Mouse (Mus musculus) myocyte (in vitro differentiated cells): Measurements from ENCODE around the gene Lst1.

ENCODE experiments used
- E2F4 ChIP-seq: IDR thresholded peaks from one replicate; pipeline ENCODE4 v1.6.1; 2011; ENCODE audit warnings: mild to moderate bottlenecking, control low read depth, moderate library complexity; ENCODE audit not compliant: insufficient read depth
- MAX ChIP-seq: IDR thresholded peaks from one replicate; pipeline ENCODE4 v1.6.1; 2011; ENCODE audit warnings: low read depth, mild to moderate bottlenecking, control low read depth
- MYOD1 ChIP-seq, 3 experiments: IDR thresholded peaks; one replicate each; pipeline ENCODE4 v1.6.1; 2011; ENCODE audit warnings: control low read depth in 2 of 3, low read depth in 2 of 3, mild to moderate bottlenecking in 2 of 3, moderate library complexity in 1 of 3; ENCODE audit not compliant: insufficient read length in 2 of 3, control insufficient read depth in 1 of 3
- POLR2A ChIP-seq: IDR thresholded peaks from one replicate; pipeline ENCODE4 v1.6.1; 2011; ENCODE audit warnings: low read depth, mild to moderate bottlenecking, control low read depth, moderate library complexity; ENCODE audit not compliant: insufficient read length
- POLR2AphosphoS2 ChIP-seq: IDR thresholded peaks from one replicate; pipeline ENCODE4 v1.6.1; 2011; ENCODE audit warnings: low read depth, control low read depth; ENCODE audit not compliant: insufficient read length
- REST ChIP-seq: IDR thresholded peaks from one replicate; pipeline ENCODE4 v1.6.1; 2011; ENCODE audit warnings: mild to moderate bottlenecking, control low read depth, moderate library complexity; ENCODE audit not compliant: insufficient read depth, insufficient read length
- TCF3 ChIP-seq: IDR thresholded peaks from one replicate; pipeline ENCODE4 v1.6.1; 2011; ENCODE audit warnings: low read depth, control low read depth; ENCODE audit not compliant: insufficient read length
- USF1 ChIP-seq: IDR thresholded peaks from one replicate; pipeline ENCODE4 v1.6.1; 2011; ENCODE audit warnings: low read depth, mild to moderate bottlenecking, control low read depth, moderate library complexity

DNA sequence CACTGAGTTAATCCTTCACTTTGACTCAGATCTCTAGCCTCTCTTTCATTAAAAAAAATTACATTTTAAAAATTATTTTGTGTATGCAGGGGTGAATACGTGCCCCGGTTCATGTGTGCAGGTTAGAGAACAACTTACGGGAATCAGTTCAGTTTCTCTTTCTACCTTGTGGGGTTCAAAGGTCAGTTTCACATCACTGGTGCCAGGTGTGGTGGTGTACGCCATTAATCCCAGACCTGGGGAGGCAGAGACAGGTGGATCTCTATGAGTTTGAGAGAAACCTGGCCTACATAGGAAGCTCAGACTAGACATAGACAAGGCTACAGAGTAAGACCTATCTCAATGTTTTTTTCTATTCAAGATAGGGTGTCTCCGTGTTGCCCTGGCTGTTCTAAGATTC lies 24.8 kb upstream of the Lst1 start:
- TF ChIP-seq POLR2A (no peak), USF1 (no peak), MYOD1 (IDR thresholded peaks at IDR 0.05; ENCODE audit: control insufficient read depth in 1 of 3, insufficient read length in 2 of 3, low read depth in 2 of 3) (no peak), E2F4 (no peak), POLR2AphosphoS2 (no peak), REST (no peak), TCF3 (no peak), MAX (no peak)
